Mouse (Mus musculus) hindbrain, embryonic 16.5 days (tissue): ENCODE results near the gene Dlgap1. TPM values are rescaled to one million over a fixed set of nuclear protein-coding genes. Genes with fewer than 3 reads are reported as not detected.

Experiments
- ATAC-seq: fragments of 200-750 bp; cut with Nextera tagmentation; 2 replicates; pipeline ENCODE4 v1.8.0; 2017; ENCODE audit warnings: moderate TSS enrichment, moderate library complexity
- H3K27ac ChIP-seq: fragments of 300-500 bp; sonication (generic); 2 replicates; pipeline ENCODE4 v1.5.1; 2014; ENCODE audit warnings: low read depth, mild to moderate bottlenecking, control low read depth, low read length, moderate library complexity
- H3K27me3 ChIP-seq: fragments of 300-500 bp; sonication (generic); replicated peaks from 2 replicates; pipeline ENCODE4 v1.6.1; 2014; ENCODE audit warnings: low read length; ENCODE audit not compliant: control insufficient read depth, insufficient read depth
- H3K36me3 ChIP-seq: fragments of 300-500 bp; sonication (generic); 2 replicates; pipeline ENCODE4 v1.6.1; 2014; ENCODE audit warnings: mild to moderate bottlenecking, low read length, moderate library complexity, mixed read lengths; ENCODE audit not compliant: control insufficient read depth, insufficient read depth
- H3K4me1 ChIP-seq: fragments of 300-500 bp; sonication (generic); 2 replicates; pipeline ENCODE4 v1.6.1; 2014; ENCODE audit warnings: low read depth, low read length; ENCODE audit not compliant: control insufficient read depth, insufficient read depth
- H3K4me2 ChIP-seq: fragments of 300-500 bp; sonication (generic); 2 replicates; pipeline ENCODE4 v1.6.1; 2014; ENCODE audit warnings: mild to moderate bottlenecking, low read length, control low read depth, moderate library complexity
- H3K4me3 ChIP-seq: fragments of 300-500 bp; sonication (generic); 2 replicates; pipeline ENCODE4 v1.5.1; 2014; ENCODE audit warnings: mild to moderate bottlenecking, low read length, control low read depth, moderate library complexity
- H3K9ac ChIP-seq: fragments of 300-500 bp; sonication (generic); 2 replicates; pipeline ENCODE4 v1.6.1; 2014; ENCODE audit warnings: low read depth, mild to moderate bottlenecking, control low read depth, low read length, moderate library complexity
- H3K9me3 ChIP-seq: fragments of 300-500 bp; sonication (generic); 2 replicates; pipeline ENCODE4 v1.6.1; 2014; ENCODE audit warnings: mild to moderate bottlenecking, low read length, moderate library complexity; ENCODE audit not compliant: control insufficient read depth
- WGBS: fragments of 180-500 bp; shearing (Covaris S2); extraction: QIAGEN DNeasy Blood & Tissue Kit; methylation state at CpG from one replicate; pipeline ENCODE4 v1.1.7; 2014; 5-methylcytosine and 5-hydroxymethylcytosine counted together
- polyA plus RNA-seq: library from polyadenylated mRNA; unstranded; fragments of >200 nt; fragmentation: Nextera tagmentation; extraction: Ambion mirVana; gene quantifications from 2 replicates; pipeline ENCODE4 v1.2.1, GENCODE M21; 2015

The Dlgap1 gene
- polyA plus RNA-seq, 1 experiment from 2014 or later = 39.5 TPM

- ATAC-seq = no peak
- peaks cover 5% of the 10 kb centered on the region; the same call in 1 of the 2 replicates for H3K27me3 ChIP-seq
- H3K36me3 ChIP-seq = no peaks in the 10 kb centered on the region
- H3K27ac ChIP-seq = peak overlapping the region; percentile 55
- no peaks in the 10 kb centered on the region for H3K9me3 ChIP-seq
- peak overlapping the region; percentile 53 for H3K4me2 ChIP-seq
- H3K4me1 ChIP-seq = peaks cover 17% of the 10 kb centered on the region
- H3K9ac ChIP-seq = peak overlapping the region; percentile 14; the same call in 1 of the 2 replicates
- WGBS = 3% methylated on average over 23 of the region's 23 CpGs
- peak overlapping the region; percentile 26 for H3K4me3 ChIP-seq
Observed at GRCm38 (mm10) chr17:70747731-70748475, 779.0 kb downstream of the Dlgap1 start.

- peak overlapping the region; percentile 53 for H3K4me2 ChIP-seq
- peak overlapping the region; percentile 55 for H3K27ac ChIP-seq
- H3K4me1 ChIP-seq = peaks cover 17% of the 10 kb centered on the region
- no peaks in the 10 kb centered on the region for H3K36me3 ChIP-seq
- no peak for ATAC-seq
- no peaks in the 10 kb centered on the region for H3K9me3 ChIP-seq
- no peak overlapping the region for H3K4me3 ChIP-seq
- H3K9ac ChIP-seq = no peak overlapping the region
- WGBS = 12% methylated on average over 10 of the region's 10 CpGs
- H3K27me3 ChIP-seq = peaks cover 5% of the 10 kb centered on the region; the same call in 1 of the 2 replicates
Observed at GRCm38 (mm10) chr17:70748476-70748830, 779.6 kb downstream of the Dlgap1 start.

- H3K4me3 ChIP-seq = no peak overlapping the region
- 56% methylated on average over 7 of the region's 7 CpGs for WGBS
- H3K27ac ChIP-seq = no peak overlapping the region
- H3K9me3 ChIP-seq = no peaks in the 10 kb centered on the region
- peaks cover 7% of the 10 kb centered on the region; the same call in 1 of the 2 replicates for H3K27me3 ChIP-seq
- no peaks in the 10 kb centered on the region for H3K36me3 ChIP-seq
- H3K4me1 ChIP-seq = peaks cover 17% of the 10 kb centered on the region
- H3K9ac ChIP-seq = no peak overlapping the region
- ATAC-seq = no peak
- no peak overlapping the region for H3K4me2 ChIP-seq
Observed at GRCm38 (mm10) chr17:70748964-70749650, 780.2 kb downstream of the Dlgap1 start.

DNA sequence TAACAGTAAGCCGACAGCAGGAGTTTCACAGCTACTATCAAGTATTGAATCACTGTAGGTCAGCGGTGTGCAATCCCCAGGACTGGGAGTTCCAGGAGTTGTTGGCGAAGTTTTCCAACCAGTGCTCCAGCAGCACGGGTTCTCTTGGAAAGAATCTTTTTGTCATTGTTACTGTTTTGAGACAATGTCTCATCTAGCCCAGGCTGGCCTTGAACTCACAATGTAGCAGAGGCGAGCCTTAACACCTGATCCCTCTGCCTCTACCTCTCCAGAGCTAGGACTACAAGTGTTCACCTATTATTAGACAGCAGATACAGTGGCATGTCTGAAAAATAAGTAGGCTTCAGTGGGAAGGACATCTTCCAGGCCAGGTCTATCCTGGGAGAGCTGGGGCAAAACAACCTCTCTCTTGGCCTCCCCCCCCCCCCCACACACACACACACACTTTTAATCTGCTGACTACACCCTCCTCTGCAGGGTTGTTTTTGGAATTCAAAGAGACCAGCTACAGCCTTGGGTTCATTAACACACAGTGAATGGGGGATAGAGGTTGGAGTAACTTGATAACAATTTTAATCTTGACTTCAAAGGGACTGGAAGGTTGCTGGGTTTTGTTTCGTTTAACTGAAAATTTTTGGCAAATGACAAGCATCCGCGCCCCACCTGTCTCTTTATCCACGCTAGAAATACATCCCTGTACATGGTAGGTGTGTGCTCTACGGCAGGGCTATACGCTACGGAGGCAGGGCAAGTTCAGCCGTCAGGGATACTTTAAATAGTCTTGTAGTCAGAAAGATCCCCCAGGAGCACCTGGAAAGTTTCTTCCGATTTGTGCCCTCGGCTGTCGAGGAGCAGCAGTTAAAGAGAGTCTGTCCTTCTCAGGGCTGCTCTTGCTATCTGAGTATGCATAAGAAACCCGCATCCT is 781.6 kb downstream of the Dlgap1 start:
- Histone ChIP-seq H3K27me3 (peaks cover 7% of the 10 kb centered on the region), H3K4me2 (peak overlapping the region; percentile 48), H3K36me3 (no peaks in the 10 kb centered on the region), H3K9me3 (no peaks in the 10 kb centered on the region), H3K4me3 (no peak overlapping the region), H3K4me1 (peaks cover 22% of the 10 kb centered on the region), H3K9ac (no peak overlapping the region), H3K27ac (no peak overlapping the region)
- WGBS = 51% methylated on average over 17 of the region's 17 CpGs
- ATAC-seq = no peak

- H3K27ac ChIP-seq = no peak overlapping the region; the same call in 1 of the 2 replicates
- 7% methylated on average over 19 of the region's 19 CpGs for WGBS
- H3K9ac ChIP-seq = peak overlapping the region; percentile 29
- 0 out of 2 replicates have a peak, but pooled peaks have one; percentile 34 for ATAC-seq
- peak overlapping the region; percentile 28 for H3K4me3 ChIP-seq
- peaks cover 22% of the 10 kb centered on the region for H3K4me1 ChIP-seq
- H3K9me3 ChIP-seq = no peaks in the 10 kb centered on the region
- peak overlapping the region; percentile 48 for H3K4me2 ChIP-seq
- peaks cover 7% of the 10 kb centered on the region for H3K27me3 ChIP-seq
- no peaks in the 10 kb centered on the region for H3K36me3 ChIP-seq
Observed at GRCm38 (mm10) chr17:70751161-70751651, 782.3 kb downstream of the Dlgap1 start.

GRCm38 (mm10) chr17:70751676-70752075 is 782.8 kb downstream of the Dlgap1 start:
- H3K4me1 ChIP-seq = peaks cover 22% of the 10 kb centered on the region
- H3K27me3 ChIP-seq = peaks cover 7% of the 10 kb centered on the region
- H3K9me3 ChIP-seq = no peaks in the 10 kb centered on the region
- no peaks in the 10 kb centered on the region for H3K36me3 ChIP-seq
- H3K9ac ChIP-seq = no peak overlapping the region; the same call in 1 of the 2 replicates
- no peak overlapping the region for H3K27ac ChIP-seq
- 61% methylated on average over 6 of the region's 6 CpGs for WGBS
- peak overlapping the region; percentile 28 for H3K4me3 ChIP-seq
- ATAC-seq = no peak
- H3K4me2 ChIP-seq = peak overlapping the region; percentile 48; the same call in 1 of the 2 replicates

GRCm38 (mm10) chr17:70753444-70754032 is 784.7 kb downstream of the Dlgap1 start:
- H3K9ac ChIP-seq = no peak overlapping the region
- ATAC-seq = no peak
- WGBS = 80% methylated on average over 13 of the region's 13 CpGs

GRCm38 (mm10) chr17:70754041-70754440 is 785.2 kb downstream of the Dlgap1 start:
- H3K9me3 ChIP-seq = no peaks in the 10 kb centered on the region
- no peak overlapping the region for H3K4me2 ChIP-seq
- peaks cover 7% of the 10 kb centered on the region for H3K27me3 ChIP-seq
- H3K4me1 ChIP-seq = peaks cover 9% of the 10 kb centered on the region
- H3K4me3 ChIP-seq = no peak overlapping the region
- H3K36me3 ChIP-seq = no peaks in the 10 kb centered on the region
- H3K27ac ChIP-seq = no peak overlapping the region
- 94% methylated on average over 9 of the region's 9 CpGs for WGBS
- H3K9ac ChIP-seq = no peak overlapping the region
- no peak for ATAC-seq

More at GRCm38 (mm10) chr17:70753444-70754032, 784.7 kb downstream of the Dlgap1 start:
- no peak overlapping the region for H3K4me3 ChIP-seq
- H3K27ac ChIP-seq = no peak overlapping the region
- H3K4me2 ChIP-seq = no peak overlapping the region
- no peaks in the 10 kb centered on the region for H3K9me3 ChIP-seq
- peaks cover 10% of the 10 kb centered on the region for H3K4me1 ChIP-seq
- no peaks in the 10 kb centered on the region for H3K36me3 ChIP-seq
- peaks cover 7% of the 10 kb centered on the region for H3K27me3 ChIP-seq
